ENCODE assay signal across 13 mouse cellular contexts in the genomic region with DNA sequence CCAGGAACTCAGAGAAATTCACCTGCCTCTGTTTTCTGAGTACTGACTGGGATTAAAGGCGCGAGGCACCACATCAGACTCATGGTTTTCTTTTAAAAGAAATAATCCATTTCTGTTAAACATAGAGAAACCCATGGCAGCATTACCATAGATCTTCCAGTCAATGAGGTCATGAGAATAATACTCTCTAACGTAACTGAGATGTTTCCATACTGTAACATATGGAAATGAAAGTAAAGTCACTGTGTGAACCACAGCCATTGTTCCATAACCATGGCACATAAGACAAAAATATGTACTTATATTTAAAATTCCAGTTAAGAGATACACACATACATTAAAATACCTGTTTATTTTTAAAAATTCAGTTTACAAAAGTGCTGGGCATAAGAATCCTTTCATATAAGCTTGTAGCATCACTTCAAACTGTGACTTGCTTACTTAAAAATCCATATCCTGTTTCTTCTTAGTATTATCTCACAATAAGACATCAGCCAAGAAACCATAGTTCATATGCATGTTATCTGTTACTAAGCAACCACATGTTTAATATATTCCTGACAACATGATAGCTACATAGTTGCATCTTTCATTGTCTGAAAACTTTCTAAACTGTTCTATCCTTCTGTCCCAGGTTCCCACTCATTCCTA.
"Had no signal": no experiment of that assay in that cellular context is flagged by ENCODE, and none has a peak within 500 bp of the region (broad histone marks: within the 10 kb centered on the region; RNA-seq: fewer than 3 reads in every experiment).

No protein-coding gene starts in this region.

- ATAC-seq: midbrain, embryonic 16.5 days had no signal

- DNase-seq: lung, adult 18-20 months; lung, embryonic 14.5 days; lung, postnatal 4 days; midbrain, embryonic 14.5 days; retina, postnatal 1 day; right cerebral cortex, adult 18-20 months; right cerebral cortex, postnatal 25 days; right cerebral cortex, postnatal 4 days; spleen, adult 18-20 months; thymus, adult 18-20 months; thymus, postnatal 14 days; thymus, postnatal 36 days had no signal
